Mouse (Mus musculus): ENCODE measurements around the gene Gns. TPM values are rescaled to one million over a fixed set of nuclear protein-coding genes. Genes with fewer than 3 reads are reported as not detected.

Gene Gns
- 43.1 and 45.6 TPM in 2 replicates for polyA plus RNA-seq (2014; fragmentation: Nextera tagmentation; extraction: Ambion mirVana)

GRCm38 (mm10) chr10:121364801-121365564 is at the start of gene Gns:
Gene Gns, plus strand, starts transcription at chr10:121365090.
- no peak within 1 kb of the TSS for H3K27ac ChIP-seq (ENCODE audit: low read depth, low read length)
- H3K9ac ChIP-seq (ENCODE audit: low read length): peak within 1 kb of the TSS; percentile 90
- no peaks in the 10 kb centered on the region for H3K27me3 ChIP-seq (ENCODE audit: control insufficient read depth, insufficient read depth, low read length)
- H3K9me3 ChIP-seq (ENCODE audit: control insufficient read depth, low read length): no peaks in the 10 kb centered on the region
- peak within 1 kb of the TSS; percentile 90 for H3K4me3 ChIP-seq (ENCODE audit: low read depth, low read length)
- WGBS: under 1% methylated on average over 64 of the region's 72 CpGs
- DNase-seq (ENCODE audit: low spot score) (peak; percentile 98), ATAC-seq (replicated peaks; ENCODE audit: low FRiP score) (peak; percentile 99)
- no peaks in the 10 kb centered on the region for H3K36me3 ChIP-seq (ENCODE audit: control insufficient read depth, insufficient read depth, low read length)
- H3K4me2 ChIP-seq (ENCODE audit: low read depth, low read length, severe bottlenecking): peak within 1 kb of the TSS; percentile 94
- H3K4me1 ChIP-seq (replicated peaks; ENCODE audit: control insufficient read depth, insufficient read depth, low read length): peaks cover 9% of the 10 kb centered on the region

GRCm38 (mm10) chr10:121315321-121316283 is 49.3 kb upstream of the Gns start:
- H3K4me1 ChIP-seq (replicated peaks; ENCODE audit: control insufficient read depth, insufficient read depth, low read length): 0 out of 2 replicates have a peak, but pooled peaks cover 8% of the 10 kb centered on the region
- H3K27ac ChIP-seq (ENCODE audit: low read depth, low read length): no peak overlapping the region
- WGBS: 18% methylated on average over 27 of the region's 27 CpGs
- peak overlapping the region; percentile 32; the same call in 1 of the 2 replicates for H3K4me2 ChIP-seq (ENCODE audit: low read depth, low read length, severe bottlenecking)
- ATAC-seq (replicated peaks; ENCODE audit: low FRiP score) (no peak), DNase-seq (ENCODE audit: low spot score) (no peak)
- no peak overlapping the region for H3K4me3 ChIP-seq (ENCODE audit: low read depth, low read length)
- no peaks in the 10 kb centered on the region for H3K9me3 ChIP-seq (ENCODE audit: control insufficient read depth, low read length)
- H3K27me3 ChIP-seq (ENCODE audit: control insufficient read depth, insufficient read depth, low read length): peaks cover 11% of the 10 kb centered on the region; the same call in 1 of the 2 replicates
- no peaks in the 10 kb centered on the region for H3K36me3 ChIP-seq (ENCODE audit: control insufficient read depth, insufficient read depth, low read length)
- H3K9ac ChIP-seq (ENCODE audit: low read length): 0 out of 2 replicates have a peak overlapping the region, but pooled peaks have one; percentile 30

DNA sequence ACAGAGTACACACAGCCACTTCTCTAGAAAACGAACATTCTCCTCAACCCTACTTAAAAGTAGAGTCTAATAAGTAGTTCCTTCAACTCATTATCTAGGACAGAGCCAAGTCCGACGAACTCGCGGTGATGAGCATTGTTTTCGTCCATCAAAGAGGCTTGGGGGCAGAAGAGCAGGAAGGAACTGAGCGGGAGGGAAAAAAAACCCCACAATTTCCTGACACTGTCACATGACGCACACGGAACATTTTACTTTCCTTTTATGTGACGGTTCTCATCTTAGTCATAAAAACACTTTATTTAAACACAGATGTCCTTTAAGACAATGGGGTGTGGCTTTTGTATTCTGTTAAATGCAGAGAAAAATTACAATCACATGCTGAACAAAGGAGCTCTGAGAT is 48.5 kb upstream of the Gns start:
- no peak for DNase-seq (ENCODE audit: low spot score)
- H3K4me3 ChIP-seq (ENCODE audit: low read depth, low read length): no peak overlapping the region
- H3K4me1 ChIP-seq (replicated peaks; ENCODE audit: control insufficient read depth, insufficient read depth, low read length): 0 out of 2 replicates have a peak, but pooled peaks cover 5% of the 10 kb centered on the region
- no peaks in the 10 kb centered on the region for H3K9me3 ChIP-seq (ENCODE audit: control insufficient read depth, low read length)
- no peak for ATAC-seq (replicated peaks; ENCODE audit: low FRiP score)
- H3K27me3 ChIP-seq (ENCODE audit: control insufficient read depth, insufficient read depth, low read length): peaks cover 9% of the 10 kb centered on the region; the same call in 1 of the 2 replicates
- H3K4me2 ChIP-seq (ENCODE audit: low read depth, low read length, severe bottlenecking): no peak overlapping the region
- H3K36me3 ChIP-seq (ENCODE audit: control insufficient read depth, insufficient read depth, low read length): no peaks in the 10 kb centered on the region
- no peak overlapping the region for H3K9ac ChIP-seq (ENCODE audit: low read length)
- WGBS: 90% methylated on average over 10 of the region's 10 CpGs
- no peak overlapping the region for H3K27ac ChIP-seq (ENCODE audit: low read depth, low read length)

DNA sequence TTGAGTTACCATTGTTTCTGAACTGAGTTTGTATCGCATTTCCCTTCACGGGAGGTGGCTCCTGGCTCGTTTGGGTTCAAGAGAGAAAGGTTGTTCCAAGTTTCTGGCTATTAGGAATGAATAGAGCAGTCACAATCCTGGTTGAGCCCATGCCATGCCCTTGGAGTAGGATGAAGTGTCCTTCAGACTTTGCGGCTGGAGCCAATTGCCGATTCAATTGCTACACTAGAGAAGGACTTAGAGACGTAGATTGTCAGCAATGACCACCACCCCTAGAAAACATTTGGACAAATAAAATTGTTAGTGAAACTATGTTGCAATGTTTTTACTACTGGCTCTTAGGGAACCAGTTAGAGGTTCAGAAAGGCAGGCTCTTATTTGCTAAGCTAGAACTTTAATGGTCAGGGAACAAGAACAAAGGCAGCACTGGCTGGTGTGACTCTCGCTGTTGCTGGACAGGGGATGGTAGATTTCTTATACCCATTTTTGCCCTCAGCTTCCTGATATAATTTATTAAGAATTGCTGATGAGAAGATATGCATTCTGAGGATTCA is 46.4 kb upstream of the Gns start:
- Histone ChIP-seq H3K4me2 (ENCODE audit: low read depth, low read length, severe bottlenecking) (no peak overlapping the region), H3K27me3 (ENCODE audit: control insufficient read depth, insufficient read depth, low read length) (no peaks in the 10 kb centered on the region), H3K9me3 (ENCODE audit: control insufficient read depth, low read length) (no peaks in the 10 kb centered on the region), H3K9ac (ENCODE audit: low read length) (no peak overlapping the region), H3K27ac (ENCODE audit: low read depth, low read length) (no peak overlapping the region), H3K4me1 (replicated peaks; ENCODE audit: control insufficient read depth, insufficient read depth, low read length) (0 out of 2 replicates have a peak, but pooled peaks cover 5% of the 10 kb centered on the region), H3K36me3 (ENCODE audit: control insufficient read depth, insufficient read depth, low read length) (no peaks in the 10 kb centered on the region), H3K4me3 (ENCODE audit: low read depth, low read length) (no peak overlapping the region)
- ATAC-seq (replicated peaks; ENCODE audit: low FRiP score): no peak
- DNase-seq (ENCODE audit: low spot score): no peak
- WGBS: 82% methylated on average over 7 of the region's 7 CpGs

GRCm38 (mm10) chr10:121323493-121323892 is 41.4 kb upstream of the Gns start:
- H3K4me3 ChIP-seq (ENCODE audit: low read depth, low read length): no peak overlapping the region
- ATAC-seq (replicated peaks; ENCODE audit: low FRiP score) (no peak), DNase-seq (ENCODE audit: low spot score) (no peak)
- no peak overlapping the region for H3K27ac ChIP-seq (ENCODE audit: low read depth, low read length)
- H3K4me2 ChIP-seq (ENCODE audit: low read depth, low read length, severe bottlenecking): no peak overlapping the region
- no peaks in the 10 kb centered on the region for H3K27me3 ChIP-seq (ENCODE audit: control insufficient read depth, insufficient read depth, low read length)
- H3K4me1 ChIP-seq (replicated peaks; ENCODE audit: control insufficient read depth, insufficient read depth, low read length): no peaks in the 10 kb centered on the region
- no peaks in the 10 kb centered on the region for H3K36me3 ChIP-seq (ENCODE audit: control insufficient read depth, insufficient read depth, low read length)
- WGBS: 88% methylated on average over 7 of the region's 7 CpGs
- H3K9me3 ChIP-seq (ENCODE audit: control insufficient read depth, low read length): no peaks in the 10 kb centered on the region
- no peak overlapping the region for H3K9ac ChIP-seq (ENCODE audit: low read length)

- H3K4me2 ChIP-seq (ENCODE audit: low read depth, low read length, severe bottlenecking): no peak overlapping the region
- no peak overlapping the region for H3K4me3 ChIP-seq (ENCODE audit: low read depth, low read length)
- no peaks in the 10 kb centered on the region for H3K36me3 ChIP-seq (ENCODE audit: control insufficient read depth, insufficient read depth, low read length)
- H3K27me3 ChIP-seq (ENCODE audit: control insufficient read depth, insufficient read depth, low read length): no peaks in the 10 kb centered on the region
- no peaks in the 10 kb centered on the region for H3K4me1 ChIP-seq (replicated peaks; ENCODE audit: control insufficient read depth, insufficient read depth, low read length)
- H3K9me3 ChIP-seq (ENCODE audit: control insufficient read depth, low read length): no peaks in the 10 kb centered on the region
- ATAC-seq (replicated peaks; ENCODE audit: low FRiP score): no peak
- no peak overlapping the region for H3K27ac ChIP-seq (ENCODE audit: low read depth, low read length)
- no peak for DNase-seq (ENCODE audit: low spot score)
- H3K9ac ChIP-seq (ENCODE audit: low read length): no peak overlapping the region
These were observed 38.7 kb upstream of the Gns start for GRCm38 (mm10) chr10:121326167-121326566.

DNA sequence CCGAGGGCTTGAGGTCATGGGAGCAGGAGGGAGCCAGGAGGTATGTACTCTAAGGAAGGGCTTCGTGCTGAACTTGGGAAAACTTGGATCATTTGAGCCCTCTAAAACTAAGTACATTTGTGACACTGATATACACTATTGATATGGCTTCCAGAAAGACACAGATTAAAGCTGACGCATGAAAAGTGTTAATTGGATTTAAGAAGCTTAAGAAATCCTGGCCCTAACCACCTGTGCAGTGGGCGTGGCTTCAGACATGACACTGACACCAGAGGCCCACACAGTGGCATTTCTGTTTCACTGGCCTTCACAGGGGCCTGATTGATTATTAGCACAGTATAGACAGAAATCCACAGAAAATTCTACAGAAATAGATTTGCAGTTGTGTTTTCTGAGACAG is 35.3 kb upstream of the Gns start:
- H3K9me3 ChIP-seq (ENCODE audit: control insufficient read depth, low read length): no peaks in the 10 kb centered on the region
- H3K4me1 ChIP-seq (replicated peaks; ENCODE audit: control insufficient read depth, insufficient read depth, low read length): no peaks in the 10 kb centered on the region
- no peak overlapping the region for H3K9ac ChIP-seq (ENCODE audit: low read length)
- no peaks in the 10 kb centered on the region for H3K36me3 ChIP-seq (ENCODE audit: control insufficient read depth, insufficient read depth, low read length)
- H3K27ac ChIP-seq (ENCODE audit: low read depth, low read length): no peak overlapping the region
- 70% methylated on average over 4 of the region's 4 CpGs for WGBS
- H3K4me3 ChIP-seq (ENCODE audit: low read depth, low read length): no peak overlapping the region
- no peak overlapping the region for H3K4me2 ChIP-seq (ENCODE audit: low read depth, low read length, severe bottlenecking)
- ATAC-seq (replicated peaks; ENCODE audit: low FRiP score) (no peak), DNase-seq (ENCODE audit: low spot score) (no peak)
- no peaks in the 10 kb centered on the region for H3K27me3 ChIP-seq (ENCODE audit: control insufficient read depth, insufficient read depth, low read length)

DNA sequence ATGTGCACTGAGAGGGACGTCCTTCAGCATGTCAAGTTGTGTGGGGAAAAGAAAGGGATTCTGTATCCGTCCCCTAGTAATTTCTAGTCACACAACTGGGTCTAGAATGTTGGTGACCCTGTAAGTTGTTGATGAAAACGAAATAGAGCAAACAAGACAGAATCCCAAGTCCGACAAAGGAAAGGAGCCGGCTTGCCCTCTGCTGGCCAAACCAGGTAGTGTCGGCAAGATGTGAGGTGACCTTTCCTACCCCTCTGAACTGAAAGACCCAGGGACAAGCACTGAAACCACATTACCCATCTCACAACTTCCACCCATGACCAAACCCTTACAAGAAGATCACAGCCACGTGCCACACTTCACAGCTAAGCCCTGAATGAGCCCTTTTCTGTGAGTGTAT is 34.0 kb upstream of the Gns start:
- Histone ChIP-seq H3K27ac (ENCODE audit: low read depth, low read length) (no peak overlapping the region), H3K36me3 (ENCODE audit: control insufficient read depth, insufficient read depth, low read length) (no peaks in the 10 kb centered on the region), H3K27me3 (ENCODE audit: control insufficient read depth, insufficient read depth, low read length) (no peaks in the 10 kb centered on the region), H3K4me3 (ENCODE audit: low read depth, low read length) (no peak overlapping the region), H3K4me2 (ENCODE audit: low read depth, low read length, severe bottlenecking) (no peak overlapping the region), H3K4me1 (replicated peaks; ENCODE audit: control insufficient read depth, insufficient read depth, low read length) (no peaks in the 10 kb centered on the region), H3K9ac (ENCODE audit: low read length) (no peak overlapping the region), H3K9me3 (ENCODE audit: control insufficient read depth, low read length) (no peaks in the 10 kb centered on the region)
- DNase-seq (ENCODE audit: low spot score) (peak; percentile 82), ATAC-seq (replicated peaks; ENCODE audit: low FRiP score) (no peak)
- 10% methylated on average over 7 of the region's 7 CpGs for WGBS
